Mouse (Mus musculus): Measurements from ENCODE around the gene Pitx1.

The Pitx1 gene

DNA sequence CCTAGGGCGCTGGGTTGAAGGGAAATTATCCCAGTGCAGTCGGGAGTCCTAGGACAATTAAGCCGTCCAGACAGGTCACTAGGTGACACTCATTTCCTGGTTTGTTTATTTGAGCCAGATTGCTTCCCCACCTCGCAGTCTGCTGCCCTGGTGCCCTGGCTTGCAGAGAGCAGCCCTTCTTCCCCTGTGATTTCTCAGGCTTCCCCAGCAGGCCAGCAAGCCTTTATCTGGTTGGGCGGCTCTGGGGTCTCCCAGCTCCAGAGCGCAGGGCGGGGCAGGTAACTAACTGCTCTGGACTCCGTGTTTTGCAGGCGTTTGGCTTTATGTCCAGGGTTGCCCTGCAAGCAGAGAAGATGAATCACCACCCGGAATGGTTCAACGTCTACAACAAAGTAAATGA is 60.9 kb downstream of the Pitx1 start:
- DNase-seq, result no peak

All from cerebellum, adult 11-12 months (tissue).